8 mouse cellular contexts compared by ENCODE assay signal in the genomic region with DNA sequence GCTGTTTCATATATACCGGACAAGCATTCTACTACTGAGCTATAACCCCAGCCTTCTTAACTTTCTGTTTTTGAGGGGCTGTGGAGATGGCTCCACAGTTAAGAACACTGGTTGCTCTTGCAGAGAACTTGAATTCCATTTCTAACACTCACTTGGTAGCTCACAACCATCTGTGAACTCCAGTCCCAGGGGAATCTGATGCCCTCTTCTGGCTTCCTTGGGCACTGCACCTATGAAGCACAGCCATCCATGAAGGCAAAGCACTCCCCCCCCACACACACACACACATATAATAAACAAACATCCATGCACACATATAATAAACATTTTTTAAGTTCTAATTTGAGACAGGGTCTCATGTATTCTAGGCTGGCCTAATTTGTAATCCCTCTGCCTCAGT. TPM values are rescaled to one million over a fixed set of nuclear protein-coding genes. Genes with fewer than 3 reads are reported as not detected.
A peak's percentile ranks its signal among the peaks of the same experiment; 100 is the strongest.
DNase-seq lines count a peak whose midpoint lies in the region; ATAC-seq and TF ChIP-seq lines count a peak whose summit lies in the region.

No protein-coding gene starts in this region.

- H3K4me1 ChIP-seq in intestine, embryonic 14.5 days (replicated peaks; ENCODE audit: control insufficient read depth, insufficient read depth, low read length) = no peaks in the 10 kb centered on the region
- no peaks in the 10 kb centered on the region for H3K4me1 ChIP-seq in intestine, embryonic 15.5 days (replicated peaks)
- peaks cover 0 to 46% of the 10 kb centered on the region in 2 experiments; a peak in 2 of 4 replicates for H3K4me1 ChIP-seq in CH12.LX (ENCODE audit: control insufficient read depth in 1 of 2, insufficient read depth in 2 of 2)
- no peaks in the 10 kb centered on the region for H3K4me1 ChIP-seq in bone marrow, adult 2 months (ENCODE audit: control insufficient read depth, insufficient read depth, low read length)

- H3K4me3 ChIP-seq in intestine, embryonic 14.5 days (ENCODE audit: low read depth, low read length) = no peak overlapping the region
- H3K4me3 ChIP-seq in intestine, embryonic 15.5 days (replicated peaks) = no peak overlapping the region
- H3K4me3 ChIP-seq in CH12.LX (replicated peaks in 1 of 3; ENCODE audit: low read depth in 2 of 3, low read length in 2 of 3, poor library complexity in 1 of 3) = no peak overlapping the region
- no peak overlapping the region for H3K4me3 ChIP-seq in bone marrow, adult 2 months (replicated peaks; ENCODE audit: control insufficient read depth, low read depth, low read length)

- peak; percentile 74 for DNase-seq in intestine, embryonic 14.5 days (ENCODE audit: low spot score)
- peak; percentile 83 for DNase-seq in CH12.LX (ENCODE audit: extremely low read depth)
- DNase-seq in gastrocnemius, postnatal 14 days = peak; percentile 46
- peak; percentile 80 to 83 for DNase-seq in left cerebral cortex, postnatal 14 days (ENCODE audit: low spot score in 2 of 2)
- DNase-seq in thymus, postnatal 36 days = peak; percentile 73 to 77

- dilution Hi-C loops in CH12.LX (cut with MboI; ENCODE audit: extremely low pct_ligation_motif_present, extremely low pct_unique_long_range_greater_than_20kb, low sequenced_read_pairs) = no loop called here

- TF ChIP-seq POLR2A in CH12.LX (IDR thresholded peaks at IDR 0.05; ENCODE audit: low read depth, low read length) = no peak
- TF ChIP-seq POLR2A in bone marrow, adult 2 months (IDR thresholded peaks at IDR 0.05; ENCODE audit: borderline replicate concordance, control insufficient read depth, low read depth, low read length) = no peak

- H3K27me3 ChIP-seq in intestine, embryonic 14.5 days (replicated peaks; ENCODE audit: control insufficient read depth, insufficient read depth, low read length) = no peaks in the 10 kb centered on the region
- no peaks in the 10 kb centered on the region for H3K27me3 ChIP-seq in intestine, embryonic 15.5 days (replicated peaks)
- no peaks in the 10 kb centered on the region for H3K27me3 ChIP-seq in CH12.LX (replicated peaks)

- no peaks in the 10 kb centered on the region for H3K36me3 ChIP-seq in intestine, embryonic 14.5 days (ENCODE audit: control insufficient read depth, insufficient read depth, low read length)
- H3K36me3 ChIP-seq in intestine, embryonic 15.5 days = no peaks in the 10 kb centered on the region
- peaks cover 41 to 93% of the 10 kb centered on the region in 2 experiments for H3K36me3 ChIP-seq in CH12.LX (replicated peaks in 1 of 2; ENCODE audit: control insufficient read depth in 1 of 2, insufficient read depth in 1 of 2, low read length in 1 of 2)

- no peaks in the 10 kb centered on the region for H3K9me3 ChIP-seq in intestine, embryonic 14.5 days (ENCODE audit: control insufficient read depth, low read length)
- no peaks in the 10 kb centered on the region for H3K9me3 ChIP-seq in intestine, embryonic 15.5 days
- H3K9me3 ChIP-seq in CH12.LX (replicated peaks; ENCODE audit: low read length) = no peaks in the 10 kb centered on the region

- intact Hi-C loops in gastrocnemius, postnatal 14 days (cut with DNase I; ENCODE audit: low total_unique reads) = loop anchor here (5.0 kb wide), 2 partner anchors 106 to 241 kb away; no protein-coding TSS in a partner anchor
- intact Hi-C loops in left cerebral cortex, postnatal 14 days (cut with DNase I) = loop anchor here (5.0 to 10.0 kb wide), 2 partner anchors 246 to 438 kb away; no protein-coding TSS in a partner anchor

- no peak for ATAC-seq in intestine, embryonic 14.5 days (replicated peaks; ENCODE audit: low FRiP score, low TSS enrichment, low read depth)
- no peak for ATAC-seq in intestine, embryonic 15.5 days
- peak; percentile 60; the same call in 1 of the 2 replicates for ATAC-seq in neutrophil, adult 5-6 weeks (ENCODE audit: extremely low read depth, insufficient number of reproducible peaks, low FRiP score, poor library complexity, severe bottlenecking)

- TF ChIP-seq CTCF in CH12.LX (conservative IDR thresholded peaks at IDR 0.05 in 1 of 2, IDR thresholded peaks at IDR 0.05 in 1 of 2; ENCODE audit: low read depth in 2 of 2, low read length in 2 of 2) = peak; percentile 85 to 93
- peak; percentile 75 for TF ChIP-seq CTCF in bone marrow, adult 2 months (IDR thresholded peaks at IDR 0.05; ENCODE audit: control insufficient read depth, insufficient read depth, low read length)

- peak; percentile 67 for TF ChIP-seq RAD21 in CH12.LX (IDR thresholded peaks at IDR 0.05; ENCODE audit: low read depth, low read length)

- H3K27ac ChIP-seq in intestine, embryonic 14.5 days (ENCODE audit: low read depth) = no peak overlapping the region
- no peak overlapping the region for H3K27ac ChIP-seq in intestine, embryonic 15.5 days
- H3K27ac ChIP-seq in CH12.LX (ENCODE audit: insufficient read depth, low read depth) = no peak overlapping the region
- no peak overlapping the region for H3K27ac ChIP-seq in bone marrow, adult 2 months (ENCODE audit: control insufficient read depth, insufficient read depth, low read depth, low read length, poor library complexity)

- WGBS in intestine, embryonic 14.5 days = 88% methylated on average over 1 of the region's 1 CpGs
- 89% methylated on average over 1 of the region's 1 CpGs for WGBS in intestine, embryonic 15.5 days
- WGBS in bone marrow, adult 2 months = 93% methylated on average over 1 of the region's 1 CpGs

- in situ Hi-C loops in CH12.LX (cut with MboI; ENCODE audit: low pct_ligation_motif_present, low pct_unique_long_range_greater_than_20kb, low sequenced_read_pairs) = no loop called here

- TF ChIP-seq EP300 in CH12.LX (IDR thresholded peaks at IDR 0.05; ENCODE audit: low read length) = no peak

- no peak overlapping the region for H3K4me2 ChIP-seq in intestine, embryonic 14.5 days (ENCODE audit: low read length)
- no peak overlapping the region for H3K4me2 ChIP-seq in intestine, embryonic 15.5 days (replicated peaks)
- H3K4me2 ChIP-seq in CH12.LX (ENCODE audit: insufficient read depth, low read depth, poor library complexity, severe bottlenecking) = no peak overlapping the region

- H3K79me2 ChIP-seq in CH12.LX (replicated peaks; ENCODE audit: control insufficient read depth, extremely low read depth, insufficient read depth, poor library complexity, severe bottlenecking) = no peaks in the 10 kb centered on the region

- H3K9ac ChIP-seq in intestine, embryonic 14.5 days (ENCODE audit: low read length) = no peak overlapping the region
- H3K9ac ChIP-seq in intestine, embryonic 15.5 days = no peak overlapping the region
- H3K9ac ChIP-seq in CH12.LX (ENCODE audit: insufficient read depth, low read depth) = no peak overlapping the region

TF ChIP-seq in CH12.LX, 34 proteins besides CTCF, POLR2A, EP300 and RAD21 (continues in another document):
- peak; percentile 80 for TF ChIP-seq KAT2A (IDR thresholded peaks at IDR 0.05; ENCODE audit: insufficient replicate concordance, low read length)
- TF ChIP-seq ETS1 (conservative IDR thresholded peaks at IDR 0.05; ENCODE audit: low read depth, low read length) = 0 out of 2 replicates have a peak, but pooled peaks have one; percentile 21
- peak; percentile 56 for TF ChIP-seq ZC3H11A (IDR thresholded peaks at IDR 0.05; ENCODE audit: low read depth, low read length)
- no peak for TF ChIP-seq MXI1 (IDR thresholded peaks at IDR 0.05; ENCODE audit: low read depth, low read length)
- TF ChIP-seq NELFE (IDR thresholded peaks at IDR 0.05; ENCODE audit: low read depth, low read length) = peak; percentile 21; the same call in 1 of the 2 replicates
- no peak for TF ChIP-seq JUN (IDR thresholded peaks at IDR 0.05; ENCODE audit: insufficient read depth, low read depth, low read length)
- peak; percentile 92 for TF ChIP-seq SMC3 (IDR thresholded peaks at IDR 0.05; ENCODE audit: low read depth, low read length)
- no peak for TF ChIP-seq SIN3A (IDR thresholded peaks at IDR 0.05; ENCODE audit: low read length)
- TF ChIP-seq ZKSCAN1 (IDR thresholded peaks at IDR 0.05; ENCODE audit: borderline replicate concordance, low read depth, low read length) = no peak
- TF ChIP-seq IRF4 (IDR thresholded peaks at IDR 0.05; ENCODE audit: low read depth, low read length) = 0 out of 2 replicates have a peak, but pooled peaks have one; percentile 51

RNA-seq across cellular contexts. Expression of gene Dexi, which starts 20.0 kb away (rescaled TPM):
- polyA plus RNA-seq in intestine, embryonic 14.5 days (2014; fragmentation: Nextera tagmentation; extraction: Ambion mirVana) = 21.2 and 26.5 TPM in 2 replicates
- 14.1 and 14.7 TPM in 2 replicates for polyA plus RNA-seq in intestine, embryonic 15.5 days (2015; fragmentation: Nextera tagmentation; extraction: Ambion mirVana)
- total RNA-seq in CH12.LX (2012; rRNA removed) = 13.7 and 14.1 TPM in 2 replicates
- 10.0 and 11.3 TPM in 2 replicates for total RNA-seq in CH12.LX (2014; rRNA removed)
- polyA plus RNA-seq in CH12.LX (2012; ENCODE audit: insufficient read length, low read depth) = 18.6 and 19.6 TPM in 2 replicates
- 4.2 and 4.3 TPM in 2 replicates for polyA plus RNA-seq in bone marrow, adult 2 months (2011; ENCODE audit: insufficient read depth, insufficient read length, low replicate concordance, missing spikeins)
- total RNA-seq in gastrocnemius, postnatal 14 days (2021) = 10 to 100 TPM; 25.9 to 26.0 TPM
- total RNA-seq in left cerebral cortex, postnatal 14 days (2021) = 10 to 100 TPM; 43.5 to 50.3 TPM
- 10.4 and 12.5 TPM in 2 replicates for total RNA-seq in neutrophil, adult 5-6 weeks (2017)

RNA-seq across cellular contexts. Expression of gene Clec16a, which starts 22.3 kb away (rescaled TPM):
- polyA plus RNA-seq in intestine, embryonic 14.5 days (2014; fragmentation: Nextera tagmentation; extraction: Ambion mirVana) = 26.6 and 30.2 TPM in 2 replicates
- 26.8 and 27.2 TPM in 2 replicates for polyA plus RNA-seq in intestine, embryonic 15.5 days (2015; fragmentation: Nextera tagmentation; extraction: Ambion mirVana)
- total RNA-seq in CH12.LX (2012; rRNA removed) = 24.2 and 26.2 TPM in 2 replicates
- total RNA-seq in CH12.LX (2014; rRNA removed) = 19.3 and 20.0 TPM in 2 replicates
- polyA plus RNA-seq in CH12.LX (2012; ENCODE audit: insufficient read length, low read depth) = 18.5 and 20.5 TPM in 2 replicates
- 3.0 and 6.3 TPM in 2 replicates for polyA plus RNA-seq in bone marrow, adult 2 months (2011; ENCODE audit: insufficient read depth, insufficient read length, low replicate concordance, missing spikeins)
- total RNA-seq in gastrocnemius, postnatal 14 days (2021) = 10 to 100 TPM; 26.2 to 28.4 TPM
- total RNA-seq in left cerebral cortex, postnatal 14 days (2021) = 10 to 100 TPM; 74.1 to 76.7 TPM
- total RNA-seq in neutrophil, adult 5-6 weeks (2017) = 21.5 and 23.8 TPM in 2 replicates

RNA-seq across cellular contexts. Expression of gene Ciita, which starts 43.0 kb away (rescaled TPM):
- 0.35 TPM in 2 replicates for polyA plus RNA-seq in intestine, embryonic 14.5 days (2014; fragmentation: Nextera tagmentation; extraction: Ambion mirVana)
- 0.37 and 0.41 TPM in 2 replicates for polyA plus RNA-seq in intestine, embryonic 15.5 days (2015; fragmentation: Nextera tagmentation; extraction: Ambion mirVana)
- 32.7 and 39.8 TPM in 2 replicates for total RNA-seq in CH12.LX (2012; rRNA removed)
- 38.8 and 39.1 TPM in 2 replicates for total RNA-seq in CH12.LX (2014; rRNA removed)
- 62.3 and 69.6 TPM in 2 replicates for polyA plus RNA-seq in CH12.LX (2012; ENCODE audit: insufficient read length, low read depth)
- 4.0 and 11.8 TPM in 2 replicates for polyA plus RNA-seq in bone marrow, adult 2 months (2011; ENCODE audit: insufficient read depth, insufficient read length, low replicate concordance, missing spikeins)
- total RNA-seq in gastrocnemius, postnatal 14 days (2021) = under 1 TPM; 0.14 to 0.22 TPM
- under 1 TPM in 1 of 2 experiments, not detected in 1; 0.04 TPM for total RNA-seq in left cerebral cortex, postnatal 14 days (2021)
- total RNA-seq in neutrophil, adult 5-6 weeks (2017) = 137 and 148 TPM in 2 replicates

Comparison
In these comparisons a context has a peak if more than half of its experiments do, and no peak if none do; other contexts are left out.
1. RNA of gene Ciita, which starts 43.0 kb away (total RNA-seq): 137 to 148 TPM in neutrophil, adult 5-6 weeks and 32.7 to 39.8 TPM in CH12.LX; 0.14 to 0.22 TPM in gastrocnemius, postnatal 14 days and 0.04 TPM in left cerebral cortex, postnatal 14 days; every median in the first group is over 10 times any median in the second.
2. Peak in every context shown above with its lines, with median percentiles within 50 percentile points of each other: DNase-seq.